In genomic region chr4:47234667-47235267, GRCm38 (mm10) we compare ENCODE assay signal across 8 mouse cellular contexts. TPM values are rescaled to one million over a fixed set of nuclear protein-coding genes. Genes with fewer than 3 reads are reported as not detected.
DNase-seq lines count a peak whose midpoint lies in the region; ATAC-seq and TF ChIP-seq lines count a peak whose summit lies in the region.

No protein-coding gene starts in this region.

- ATAC-seq in liver, embryonic 12.5 days, result no peak
- no peak for ATAC-seq in limb, embryonic 13.5 days (ENCODE audit: low FRiP score, low read depth)

- H3K4me2 ChIP-seq in liver, embryonic 12.5 days, result no peak overlapping the region
- H3K4me2 ChIP-seq in limb, embryonic 13.5 days (replicated peaks), result no peak overlapping the region

- no peaks in the 10 kb centered on the region for H3K36me3 ChIP-seq in liver, embryonic 12.5 days
- no peaks in the 10 kb centered on the region for H3K36me3 ChIP-seq in kidney, adult 2 months (ENCODE audit: control insufficient read depth, insufficient read depth, low read length)
- no peaks in the 10 kb centered on the region for H3K36me3 ChIP-seq in limb, embryonic 13.5 days

- H3K9ac ChIP-seq in liver, embryonic 12.5 days, result no peak overlapping the region
- H3K9ac ChIP-seq in limb, embryonic 13.5 days, result no peak overlapping the region

- H3K27me3 ChIP-seq in liver, embryonic 12.5 days (replicated peaks), result no peaks in the 10 kb centered on the region; the same call in 1 of the 2 replicates
- no peaks in the 10 kb centered on the region for H3K27me3 ChIP-seq in kidney, adult 2 months (replicated peaks; ENCODE audit: control insufficient read depth, insufficient read depth, low read length)
- no peaks in the 10 kb centered on the region for H3K27me3 ChIP-seq in limb, embryonic 13.5 days

- TF ChIP-seq CTCF in kidney, adult 2 months (conservative IDR thresholded peaks at IDR 0.05; ENCODE audit: insufficient read depth, insufficient read length, low read depth, low read length), result peak; percentile 75

- no peaks in the 10 kb centered on the region for H3K4me1 ChIP-seq in liver, embryonic 12.5 days
- no peaks in the 10 kb centered on the region for H3K4me1 ChIP-seq in kidney, adult 2 months (ENCODE audit: control insufficient read depth, insufficient read depth, low read length)
- H3K4me1 ChIP-seq in limb, embryonic 13.5 days, result peaks cover 41% of the 10 kb centered on the region

- no peaks in the 10 kb centered on the region for H3K9me3 ChIP-seq in liver, embryonic 12.5 days (replicated peaks)
- no peaks in the 10 kb centered on the region for H3K9me3 ChIP-seq in limb, embryonic 13.5 days

- WGBS in liver, embryonic 12.5 days (ENCODE audit: insufficient replicate concordance), result 10% methylated on average over 17 of the region's 17 CpGs
- WGBS in kidney, adult 2 months, result 17% methylated on average over 17 of the region's 17 CpGs
- WGBS in limb, embryonic 13.5 days, result 24% methylated on average over 17 of the region's 17 CpGs

- intact Hi-C loops in gastrocnemius, postnatal 36 days (cut with DNase I), result no loop called here

- DNase-seq in liver, result peak; percentile 69
- peak; percentile 70 for DNase-seq in embryo, embryonic 10 days (ENCODE audit: low spot score)
- peak; percentile 80 to 83 for DNase-seq in gastrocnemius, postnatal 36 days
- peak; percentile 93 for DNase-seq in kidney, adult 2 months
- peak; percentile 29 to 45 for DNase-seq in monocyte, adult 2 months (ENCODE audit: low read depth in 1 of 2, low spot score in 2 of 2)
- peak; percentile 33 to 52 for DNase-seq in spleen, postnatal 14 days (ENCODE audit: low spot score in 2 of 2)

- no peak overlapping the region for H3K4me3 ChIP-seq in liver, embryonic 12.5 days
- no peak overlapping the region for H3K4me3 ChIP-seq in kidney, adult 2 months (ENCODE audit: insufficient read depth, low read depth, low read length)
- no peak overlapping the region for H3K4me3 ChIP-seq in limb, embryonic 13.5 days

- no peak overlapping the region for H3K27ac ChIP-seq in liver, embryonic 12.5 days
- H3K27ac ChIP-seq in kidney, adult 2 months (ENCODE audit: insufficient read depth, low read depth, low read length), result no peak overlapping the region
- 0 out of 2 replicates have a peak overlapping the region, but pooled peaks have one; percentile 16 for H3K27ac ChIP-seq in limb, embryonic 13.5 days

- no peak for TF ChIP-seq POLR2A in kidney, adult 2 months (IDR thresholded peaks at IDR 0.05; ENCODE audit: low read depth, low read length)

RNA-seq across cellular contexts. Expression of gene Col15a1, which starts 26.8 kb away (rescaled TPM):
- polyA plus RNA-seq in liver, embryonic 12.5 days (2016; fragmentation: Nextera tagmentation; extraction: Ambion mirVana), result 0.14 and 0.33 TPM in 2 replicates
- total RNA-seq in gastrocnemius, postnatal 36 days (2021), result 10 to 100 TPM; 44.6 to 76.0 TPM
- 50.0 and 59.5 TPM in 2 replicates for polyA plus RNA-seq in kidney, adult 2 months (2012; rRNA removed)
- 19.1 and 19.3 TPM in 2 replicates for polyA plus RNA-seq in limb, embryonic 13.5 days (2015; fragmentation: Nextera tagmentation; extraction: Ambion mirVana)

Comparison
In these comparisons a context has a peak if more than half of its experiments do, and no peak if none do; other contexts are left out.
1. DNase-seq: peak in every context shown above with its lines; median percentile 93 in kidney, adult 2 months; 82 in gastrocnemius, postnatal 36 days; 70 in embryo, embryonic 10 days; 69 in liver; 42 in spleen, postnatal 14 days; 37 in monocyte, adult 2 months.
2. RNA of gene Col15a1, which starts 26.8 kb away (polyA plus RNA-seq): 50.0 to 59.5 TPM in kidney, adult 2 months and 19.1 to 19.3 TPM in limb, embryonic 13.5 days; 0.14 to 0.33 TPM in liver, embryonic 12.5 days; every median in the first group is over 10 times any median in the second.